Mouse (Mus musculus) lung, adult 2 months (tissue): ENCODE data around the gene Mcmbp.

Source experiments
- CTCF ChIP-seq: fragments of 200-500 bp; IDR thresholded peaks from 2 replicates; pipeline ENCODE4 v1.5.1; 2011; ENCODE audit warnings: mild to moderate bottlenecking, low read length, control low read depth; ENCODE audit not compliant: insufficient read depth
- POLR2A ChIP-seq: fragments of 200-500 bp; IDR thresholded peaks from 2 replicates; pipeline ENCODE4 v1.6.1; 2011; ENCODE audit warnings: low read depth, mild to moderate bottlenecking, control low read depth, low read length, borderline replicate concordance; ENCODE audit errors: extremely low read depth

DNA sequence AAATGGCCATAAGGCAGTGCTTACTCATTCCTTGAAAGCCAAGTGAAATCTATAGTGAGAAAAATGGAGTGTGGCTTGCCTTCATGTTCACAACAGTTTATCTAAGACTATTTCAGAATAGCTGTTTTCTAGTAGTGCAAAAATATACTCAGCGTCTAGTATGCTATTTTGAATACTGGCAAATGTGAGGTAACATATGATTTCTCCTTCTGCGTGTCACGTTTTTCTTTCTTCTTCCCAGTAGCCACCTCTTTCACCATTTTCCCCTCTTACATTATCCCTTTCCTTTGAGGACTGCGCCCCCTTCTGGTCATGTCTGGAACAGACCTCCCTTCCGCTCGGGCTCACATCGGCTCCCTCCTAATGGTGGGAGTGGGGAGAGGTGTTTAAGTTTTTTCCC, 50.2 kb downstream of the Mcmbp start:
- no peak for TF ChIP-seq POLR2A
- peak; percentile 83 for TF ChIP-seq CTCF
